Mouse (Mus musculus): ENCODE measurements around the gene Runx1.

The Runx1 gene

DNA sequence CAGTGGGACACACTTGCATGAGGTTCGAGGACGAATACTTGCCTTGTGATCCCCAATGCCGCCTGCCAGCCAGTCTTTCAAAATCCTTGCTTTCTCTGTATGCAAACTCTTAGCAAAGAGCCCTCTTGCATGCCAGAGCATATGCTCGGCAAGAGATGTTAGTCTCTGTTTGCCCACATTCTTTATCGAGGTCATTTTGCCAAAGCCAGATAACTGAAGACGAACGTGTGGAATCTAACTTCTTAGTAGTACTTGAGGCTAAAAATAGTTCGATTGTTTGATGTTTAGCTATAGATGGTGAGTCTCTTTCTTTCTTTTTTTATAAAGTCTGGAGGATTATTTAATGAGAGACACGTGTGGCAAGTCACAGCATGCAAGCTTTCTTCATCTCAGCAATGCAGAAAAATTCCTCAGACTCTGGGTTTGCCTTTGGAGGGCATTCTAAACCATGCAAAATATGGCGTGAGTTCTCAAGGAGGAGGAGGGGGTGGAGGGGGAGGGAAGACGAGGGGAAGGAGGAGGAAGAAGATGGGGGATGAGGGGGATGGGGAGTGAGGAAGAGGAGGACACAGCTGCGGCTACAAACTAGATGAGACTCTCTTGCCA lies 81.7 kb downstream of the Runx1 start:
- DNase-seq: peak; percentile 17 to 44

DNA sequence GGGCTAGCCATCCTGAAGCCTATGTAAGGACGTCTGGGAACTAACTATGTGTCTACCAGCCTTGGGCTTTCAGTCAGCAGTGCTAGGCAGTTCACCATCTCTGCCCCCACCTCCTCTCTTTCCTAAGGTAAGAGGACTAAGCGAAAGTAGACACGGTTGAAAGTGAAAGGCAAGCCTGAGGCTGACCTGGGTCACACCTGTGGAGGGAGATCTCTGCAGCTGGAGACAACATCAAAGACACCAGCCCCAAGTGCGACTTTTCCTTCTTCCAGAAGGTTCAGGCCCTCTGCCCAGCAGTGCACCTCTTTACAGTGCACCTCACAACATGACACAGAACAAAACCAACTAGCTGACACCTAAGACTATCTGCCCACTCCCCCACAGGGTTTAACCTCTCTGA lies 82.2 kb downstream of the Runx1 start:
- no peak for DNase-seq

DNA sequence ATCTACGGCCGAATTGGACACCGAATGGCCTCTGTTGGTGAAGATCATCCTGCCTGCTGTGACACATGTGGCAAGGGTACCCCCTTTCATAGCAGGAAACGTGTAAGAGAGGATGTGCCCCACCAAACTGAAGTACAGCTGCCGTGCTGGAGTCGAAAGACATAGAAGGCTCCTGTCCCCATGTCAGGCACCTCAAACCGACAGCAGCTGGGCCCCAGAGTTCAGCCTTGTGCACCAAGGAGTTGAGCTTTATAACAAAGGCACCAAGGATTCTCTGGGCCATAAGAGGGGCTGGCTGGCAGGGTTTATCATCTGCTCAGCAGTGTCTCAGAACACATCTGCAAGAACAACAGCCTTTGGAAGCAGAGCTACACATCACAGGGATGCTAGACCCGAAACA lies 84.6 kb downstream of the Runx1 start:
- no peak for DNase-seq

DNA sequence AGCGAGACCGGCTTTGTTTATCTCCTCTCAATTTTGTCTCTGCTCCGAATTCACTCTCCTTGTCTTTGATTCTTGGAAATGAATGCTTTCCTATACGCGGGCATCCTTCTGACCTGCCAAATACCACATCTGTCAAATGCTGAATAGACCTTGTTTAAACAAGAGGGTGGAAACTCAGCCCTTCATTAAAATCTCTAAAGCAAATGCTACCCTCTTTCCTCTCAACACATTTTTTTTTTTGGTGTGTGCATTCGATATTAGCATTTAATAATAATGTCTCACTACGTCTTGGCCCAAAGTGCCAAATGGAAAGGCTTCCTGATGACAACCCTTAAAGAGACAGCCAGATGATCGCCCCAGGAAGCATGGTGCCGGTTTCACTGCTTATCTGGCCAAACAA lies 85.4 kb downstream of the Runx1 start:
- DNase-seq: no peak

DNA sequence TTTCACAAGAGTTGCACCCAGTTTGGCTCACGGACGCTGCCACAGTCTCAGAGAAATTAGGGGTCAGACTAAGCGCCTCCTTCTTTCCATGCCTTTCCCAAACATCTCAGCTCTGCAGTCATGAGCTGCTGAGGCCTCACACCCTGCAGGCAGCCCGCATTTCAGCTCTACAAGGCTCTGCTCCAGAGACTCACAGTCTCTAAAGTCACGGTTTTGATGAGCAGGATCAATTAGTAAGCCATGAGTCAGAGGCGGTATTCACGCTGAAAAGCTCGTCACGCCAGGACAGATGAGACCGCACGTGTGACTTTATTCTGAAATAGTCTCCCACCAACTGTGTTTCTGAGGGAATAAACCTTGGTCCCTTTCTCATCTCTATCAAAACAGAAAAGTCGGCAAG lies 86.0 kb downstream of the Runx1 start:
- DNase-seq: peak in 1 of 2 experiments; percentile 30

DNA sequence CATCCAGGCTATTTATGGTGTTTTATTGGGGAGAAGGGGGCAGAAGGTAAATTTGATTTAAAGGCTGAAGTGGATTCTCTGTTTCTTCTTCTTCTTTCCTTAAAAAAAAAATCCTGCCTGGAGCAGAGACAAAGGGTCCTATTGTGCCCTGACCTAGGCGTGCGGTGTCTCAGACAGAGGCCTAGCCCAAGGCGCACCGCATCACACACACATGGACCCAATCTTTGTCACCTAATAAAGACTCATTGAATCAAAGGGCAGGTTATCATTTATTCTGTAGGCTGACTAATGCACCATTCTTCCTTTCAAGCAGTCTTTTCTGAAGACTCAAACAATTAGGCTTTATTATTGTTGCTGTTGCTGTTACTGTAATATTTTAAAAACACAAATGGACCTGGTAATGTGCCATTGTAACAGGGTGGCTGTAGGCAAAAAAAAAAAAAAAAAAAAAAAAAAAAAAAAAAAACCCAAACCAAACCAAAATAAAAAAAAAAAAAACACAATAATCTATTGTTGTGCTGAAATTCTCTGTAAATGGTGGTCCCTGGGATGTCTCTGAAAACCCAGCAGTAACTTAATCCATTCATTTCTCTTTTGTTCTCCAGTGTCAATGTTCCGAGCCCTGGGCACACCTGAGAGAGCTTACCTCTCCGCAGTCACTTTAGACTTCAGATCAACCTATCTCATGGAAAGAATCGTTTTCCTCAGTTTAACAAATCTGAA lies 86.7 kb downstream of the Runx1 start:
- DNase-seq: no peak

DNA sequence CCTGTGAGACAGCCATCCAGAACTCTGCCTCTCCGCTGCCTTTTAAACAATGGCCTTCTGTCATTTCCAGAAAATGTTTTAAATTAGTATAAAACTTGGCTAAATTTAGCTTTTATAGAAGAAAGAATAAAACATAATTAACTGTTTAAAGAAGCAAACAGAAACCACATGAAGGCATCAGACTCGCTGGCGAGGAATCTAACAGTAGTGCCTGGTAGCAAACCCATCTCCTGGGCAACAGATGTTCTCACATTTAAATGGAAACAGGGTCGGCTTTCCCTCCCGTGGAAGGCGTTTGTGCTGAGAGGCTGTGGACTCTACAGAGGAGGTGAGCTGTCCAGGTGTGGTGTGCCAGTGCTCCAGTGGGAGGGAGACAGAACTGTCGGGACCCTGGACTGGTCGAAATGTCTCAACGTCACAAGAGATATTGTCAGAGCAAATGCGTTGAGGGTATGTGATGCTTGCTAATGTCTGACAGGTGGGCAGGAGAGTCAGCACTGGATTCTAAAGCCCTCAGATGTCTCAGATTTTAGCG lies 87.4 kb downstream of the Runx1 start:
- no peak for DNase-seq

- no peak for DNase-seq
These were observed 99.1 kb downstream of the Runx1 start for GRCm38 (mm10) chr16:92726870-92727269.

DNA sequence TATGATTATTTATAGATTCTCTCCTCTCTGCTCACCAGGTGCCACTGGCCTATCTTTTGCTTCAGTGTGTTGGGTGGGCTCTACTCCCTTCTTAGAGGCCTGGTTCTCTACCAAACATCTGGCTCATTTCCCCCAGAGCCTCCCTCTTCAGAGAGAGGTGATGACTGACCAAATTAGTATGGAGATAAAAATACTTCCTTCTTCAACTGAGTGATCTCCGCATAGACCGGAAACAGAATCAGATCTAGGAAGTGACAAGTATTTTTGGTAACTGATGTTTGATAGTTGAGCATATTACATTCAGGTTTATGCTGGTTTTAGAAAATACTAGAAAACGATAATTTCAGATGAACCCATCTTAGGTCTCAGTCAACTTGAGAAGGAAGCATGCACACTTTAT lies 101.4 kb downstream of the Runx1 start:
- DNase-seq: no peak

- no peak for DNase-seq
These were observed 105.3 kb downstream of the Runx1 start for GRCm38 (mm10) chr16:92720678-92721077.

GRCm38 (mm10) chr16:92719725-92720124 lies 106.2 kb downstream of the Runx1 start:
- no peak for DNase-seq

- peak; percentile 60 to 68 for DNase-seq
These were observed 110.1 kb downstream of the Runx1 start for GRCm38 (mm10) chr16:92715599-92716483.

DNA sequence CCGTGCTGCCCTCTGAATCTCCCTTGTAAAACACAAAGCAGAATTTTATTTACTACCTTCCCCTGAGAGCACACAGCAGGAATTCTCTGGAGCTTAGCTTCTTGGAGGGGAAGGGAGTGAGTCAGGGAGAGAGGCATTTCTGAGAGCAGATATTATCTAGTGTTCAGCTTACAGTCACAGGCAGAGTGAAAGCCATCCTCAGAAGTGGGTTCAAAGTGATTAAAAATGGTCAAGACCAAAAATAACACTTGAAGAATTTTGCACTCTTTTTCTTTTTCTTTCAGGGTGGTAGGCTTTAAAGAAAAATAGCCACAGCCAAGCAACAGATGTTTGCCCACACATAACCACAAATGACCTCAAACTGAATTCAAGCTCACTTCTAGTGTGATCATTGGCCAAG lies 115.8 kb downstream of the Runx1 start:
- no peak for DNase-seq

DNA sequence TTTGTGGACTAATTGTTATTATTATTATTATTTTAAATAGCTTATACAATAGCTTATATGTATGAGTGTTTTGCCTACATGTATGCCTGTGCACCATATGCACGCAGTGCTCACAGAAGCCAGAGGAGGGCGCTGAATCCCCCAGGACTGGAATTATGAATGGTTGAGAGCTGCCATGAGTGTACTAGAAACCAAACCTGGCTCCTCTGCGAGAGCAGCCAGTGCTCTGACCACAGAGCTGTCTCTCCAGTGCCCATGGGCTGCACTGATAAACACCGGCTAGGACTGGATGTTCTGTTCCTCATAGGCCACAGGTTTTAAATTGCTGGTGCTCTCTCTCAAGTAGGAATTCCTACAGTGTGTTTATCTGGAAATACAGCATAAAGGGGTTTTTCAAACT lies 117.2 kb downstream of the Runx1 start:
- DNase-seq: no peak

DNA sequence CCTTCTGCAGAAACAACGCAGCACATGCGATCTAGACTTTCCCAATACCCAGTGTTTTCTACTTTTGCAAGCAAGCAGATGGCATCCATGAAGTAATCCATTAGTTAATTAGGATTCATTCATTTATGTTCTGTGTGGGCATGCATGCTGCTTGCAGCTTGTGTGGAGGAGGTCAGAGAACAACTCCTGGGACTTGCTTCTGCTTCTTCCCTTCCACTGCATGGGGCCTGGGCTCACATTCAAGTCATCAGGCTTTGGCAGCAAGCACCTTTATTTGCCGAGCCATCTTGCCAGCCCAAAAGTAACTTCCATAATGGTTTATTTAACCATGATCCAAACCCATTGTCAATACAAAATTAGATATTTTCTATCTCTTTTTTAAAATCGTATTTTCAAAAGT lies 118.2 kb downstream of the Runx1 start:
- DNase-seq: no peak

- DNase-seq: no peak
These were observed 118.8 kb downstream of the Runx1 start for GRCm38 (mm10) chr16:92707146-92707545.

DNA sequence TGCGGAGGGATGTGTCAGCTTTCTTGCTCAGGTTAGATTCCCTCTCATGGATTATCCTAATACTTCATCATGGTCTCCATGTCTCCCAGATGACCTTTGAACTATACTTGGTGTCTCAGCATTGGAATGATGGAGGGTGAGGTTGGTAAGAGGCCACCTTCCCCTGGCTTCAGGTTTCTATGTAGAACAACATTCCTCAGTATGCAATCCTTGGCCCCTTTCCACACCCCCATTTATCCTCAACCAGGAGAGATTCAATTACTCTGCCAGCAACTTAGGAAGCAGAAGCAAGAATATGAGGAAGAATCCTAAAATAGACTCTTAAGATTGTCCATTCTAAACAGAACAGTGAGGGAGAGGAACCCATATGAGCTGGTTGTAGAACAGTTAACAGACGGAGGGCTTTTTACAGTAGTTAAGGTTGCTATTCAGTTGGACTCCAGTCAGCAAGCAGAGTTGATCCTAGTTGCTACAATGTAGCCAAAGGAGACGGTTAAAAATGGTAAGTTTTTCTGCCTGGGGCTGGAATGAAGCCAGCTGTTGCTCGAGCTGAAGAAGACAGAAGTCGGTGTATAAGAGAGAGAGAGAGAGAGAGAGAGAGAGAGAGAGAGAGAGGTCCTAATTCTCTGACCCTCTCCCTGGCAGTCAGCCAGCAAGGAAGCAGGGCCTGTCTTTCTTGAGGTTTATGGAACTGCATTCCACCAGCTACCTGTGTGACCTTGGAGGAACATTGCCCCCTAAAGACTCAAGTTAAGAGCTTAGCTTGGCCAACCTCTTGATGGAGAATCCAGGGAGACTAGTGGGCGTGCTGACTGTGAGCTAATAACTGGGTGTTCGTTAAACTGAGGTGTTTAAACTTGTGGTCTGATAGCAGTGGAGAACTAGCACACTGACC lies 120.1 kb downstream of the Runx1 start:
- DNase-seq: no peak

GRCm38 (mm10) chr16:92703850-92704249 lies 122.1 kb downstream of the Runx1 start:
- no peak for DNase-seq

- DNase-seq: peak; percentile 44 to 45
These were observed 126.2 kb downstream of the Runx1 start for GRCm38 (mm10) chr16:92699531-92700397.

DNA sequence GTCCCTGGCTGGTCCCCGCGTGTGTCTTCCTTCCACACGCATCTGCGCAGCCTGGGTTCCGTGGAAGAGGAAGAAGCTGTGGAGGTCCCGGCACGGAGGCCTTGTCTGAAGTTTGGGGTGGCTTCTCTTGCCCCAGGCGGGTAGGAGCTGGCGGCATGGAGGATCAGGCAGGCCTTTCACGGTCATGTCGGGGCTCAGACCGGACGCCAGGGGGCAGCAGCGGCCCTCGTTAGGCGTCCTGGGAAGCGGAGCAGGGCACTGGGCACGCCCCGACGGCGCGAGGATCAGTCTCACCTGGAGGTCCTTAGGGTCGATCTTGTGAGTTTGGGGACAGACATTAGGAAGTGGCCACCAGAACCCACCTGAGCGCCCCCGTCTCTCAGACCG lies 127.3 kb downstream of the Runx1 start:
- peak; percentile 92 to 95 for DNase-seq
